Mouse (Mus musculus): ENCODE results near the gene Adgrl1.

The Adgrl1 gene

GRCm38 (mm10) chr8:83896461-83896860 lies 3.4 kb upstream of the Adgrl1 start:
- Histone ChIP-seq H3K36me3 (ENCODE audit: control insufficient read depth, insufficient read depth, low read length, poor library complexity, severe bottlenecking) (no peaks in the 10 kb centered on the region), H3K27me3 (ENCODE audit: control insufficient read depth, insufficient read depth, low read length, poor library complexity, severe bottlenecking) (0 out of 2 replicates have a peak, but pooled peaks cover 2% of the 10 kb centered on the region)
- no peak for DNase-seq (ENCODE audit: low read depth, low spot score)

- peak; percentile 41 for DNase-seq (ENCODE audit: low read depth, low spot score)
- Histone ChIP-seq H3K36me3 (ENCODE audit: control insufficient read depth, insufficient read depth, low read length, poor library complexity, severe bottlenecking) (no peaks in the 10 kb centered on the region), H3K27me3 (ENCODE audit: control insufficient read depth, insufficient read depth, low read length, poor library complexity, severe bottlenecking) (0 out of 2 replicates have a peak, but pooled peaks cover 2% of the 10 kb centered on the region)
Observed at GRCm38 (mm10) chr8:83897211-83897610, 2.7 kb upstream of the Adgrl1 start.

GRCm38 (mm10) chr8:83898456-83898855 lies 1.4 kb upstream of the Adgrl1 start:
- Histone ChIP-seq H3K36me3 (ENCODE audit: control insufficient read depth, insufficient read depth, low read length, poor library complexity, severe bottlenecking) (no peaks in the 10 kb centered on the region), H3K27me3 (ENCODE audit: control insufficient read depth, insufficient read depth, low read length, poor library complexity, severe bottlenecking) (0 out of 2 replicates have a peak, but pooled peaks cover 2% of the 10 kb centered on the region)
- no peak for DNase-seq (ENCODE audit: low read depth, low spot score)

- 0 out of 2 replicates have a peak, but pooled peaks cover 2% of the 10 kb centered on the region for H3K27me3 ChIP-seq (ENCODE audit: control insufficient read depth, insufficient read depth, low read length, poor library complexity, severe bottlenecking)
- peak; percentile 51 for DNase-seq (ENCODE audit: low read depth, low spot score)
- H3K36me3 ChIP-seq (ENCODE audit: control insufficient read depth, insufficient read depth, low read length, poor library complexity, severe bottlenecking): no peaks in the 10 kb centered on the region
Observed at GRCm38 (mm10) chr8:83898985-83899362, 931 bp upstream of the Adgrl1 start.

GRCm38 (mm10) chr8:83900266-83900956 lies 506 bp downstream of the Adgrl1 start:
- Histone ChIP-seq H3K27me3 (ENCODE audit: control insufficient read depth, insufficient read depth, low read length, poor library complexity, severe bottlenecking) (0 out of 2 replicates have a peak, but pooled peaks cover 2% of the 10 kb centered on the region), H3K36me3 (ENCODE audit: control insufficient read depth, insufficient read depth, low read length, poor library complexity, severe bottlenecking) (no peaks in the 10 kb centered on the region)
- no peak for DNase-seq (ENCODE audit: low read depth, low spot score)

- DNase-seq (ENCODE audit: low read depth, low spot score): peak; percentile 41
- Histone ChIP-seq H3K36me3 (ENCODE audit: control insufficient read depth, insufficient read depth, low read length, poor library complexity, severe bottlenecking) (no peaks in the 10 kb centered on the region), H3K27me3 (ENCODE audit: control insufficient read depth, insufficient read depth, low read length, poor library complexity, severe bottlenecking) (0 out of 2 replicates have a peak, but pooled peaks cover 2% of the 10 kb centered on the region)
Observed at GRCm38 (mm10) chr8:83900957-83901270, 1.0 kb downstream of the Adgrl1 start.

- Histone ChIP-seq H3K27me3 (ENCODE audit: control insufficient read depth, insufficient read depth, low read length, poor library complexity, severe bottlenecking) (0 out of 2 replicates have a peak, but pooled peaks cover 2% of the 10 kb centered on the region), H3K36me3 (ENCODE audit: control insufficient read depth, insufficient read depth, low read length, poor library complexity, severe bottlenecking) (no peaks in the 10 kb centered on the region)
- no peak for DNase-seq (ENCODE audit: low read depth, low spot score)
Observed at GRCm38 (mm10) chr8:83901566-83902485, 1.9 kb downstream of the Adgrl1 start.

GRCm38 (mm10) chr8:83902961-83903666 lies 3.2 kb downstream of the Adgrl1 start:
- no peaks in the 10 kb centered on the region for H3K36me3 ChIP-seq (ENCODE audit: control insufficient read depth, insufficient read depth, low read length, poor library complexity, severe bottlenecking)
- DNase-seq (ENCODE audit: low read depth, low spot score): no peak
- 0 out of 2 replicates have a peak, but pooled peaks cover 2% of the 10 kb centered on the region for H3K27me3 ChIP-seq (ENCODE audit: control insufficient read depth, insufficient read depth, low read length, poor library complexity, severe bottlenecking)

GRCm38 (mm10) chr8:83908583-83908982 lies 8.7 kb downstream of the Adgrl1 start:
- no peaks in the 10 kb centered on the region for H3K36me3 ChIP-seq (ENCODE audit: control insufficient read depth, insufficient read depth, low read length, poor library complexity, severe bottlenecking)
- no peaks in the 10 kb centered on the region for H3K27me3 ChIP-seq (ENCODE audit: control insufficient read depth, insufficient read depth, low read length, poor library complexity, severe bottlenecking)
- DNase-seq (ENCODE audit: low read depth, low spot score): no peak

GRCm38 (mm10) chr8:83909311-83909710 lies 9.4 kb downstream of the Adgrl1 start:
- H3K27me3 ChIP-seq (ENCODE audit: control insufficient read depth, insufficient read depth, low read length, poor library complexity, severe bottlenecking): no peaks in the 10 kb centered on the region
- H3K36me3 ChIP-seq (ENCODE audit: control insufficient read depth, insufficient read depth, low read length, poor library complexity, severe bottlenecking): no peaks in the 10 kb centered on the region
- no peak for DNase-seq (ENCODE audit: low read depth, low spot score)

- H3K36me3 ChIP-seq (ENCODE audit: control insufficient read depth, insufficient read depth, low read length, poor library complexity, severe bottlenecking): no peaks in the 10 kb centered on the region
- H3K27me3 ChIP-seq (ENCODE audit: control insufficient read depth, insufficient read depth, low read length, poor library complexity, severe bottlenecking): no peaks in the 10 kb centered on the region
- DNase-seq (ENCODE audit: low read depth, low spot score): no peak
Observed at GRCm38 (mm10) chr8:83911809-83912731, 12.2 kb downstream of the Adgrl1 start.

GRCm38 (mm10) chr8:83914232-83914631 lies 14.3 kb downstream of the Adgrl1 start:
- DNase-seq (ENCODE audit: low read depth, low spot score): no peak
- no peaks in the 10 kb centered on the region for H3K27me3 ChIP-seq (ENCODE audit: control insufficient read depth, insufficient read depth, low read length, poor library complexity, severe bottlenecking)
- H3K36me3 ChIP-seq (ENCODE audit: control insufficient read depth, insufficient read depth, low read length, poor library complexity, severe bottlenecking): no peaks in the 10 kb centered on the region

GRCm38 (mm10) chr8:83914860-83915259 lies 15.0 kb downstream of the Adgrl1 start:
- Histone ChIP-seq H3K36me3 (ENCODE audit: control insufficient read depth, insufficient read depth, low read length, poor library complexity, severe bottlenecking) (no peaks in the 10 kb centered on the region), H3K27me3 (ENCODE audit: control insufficient read depth, insufficient read depth, low read length, poor library complexity, severe bottlenecking) (no peaks in the 10 kb centered on the region)
- DNase-seq (ENCODE audit: low read depth, low spot score): no peak

GRCm38 (mm10) chr8:83916015-83916414 lies 16.1 kb downstream of the Adgrl1 start:
- no peak for DNase-seq (ENCODE audit: low read depth, low spot score)
- no peaks in the 10 kb centered on the region for H3K27me3 ChIP-seq (ENCODE audit: control insufficient read depth, insufficient read depth, low read length, poor library complexity, severe bottlenecking)
- no peaks in the 10 kb centered on the region for H3K36me3 ChIP-seq (ENCODE audit: control insufficient read depth, insufficient read depth, low read length, poor library complexity, severe bottlenecking)
